Mouse (Mus musculus) MEL (cell line): ENCODE measurements around the gene Stam2.
A peak's percentile ranks its signal among the peaks of the same experiment; 100 is the strongest.

ENCODE experiments used
- CTCF ChIP-seq, 3 experiments: IDR thresholded peaks in 2 of 3; conservative IDR thresholded peaks in 1 of 3; 2 replicates each; pipeline ENCODE4 v1.5.1; 2011 to 2012; ENCODE audit warnings: low read length in 3 of 3, low read depth in 2 of 3, mild to moderate bottlenecking in 2 of 3, improper control_type of control experiment in 1 of 3, inconsistent platforms in 1 of 3, mixed read lengths in 1 of 3, moderate library complexity in 1 of 3; ENCODE audit not compliant: control insufficient read depth in 1 of 3, insufficient read depth in 1 of 3, poor library complexity in 1 of 3, severe bottlenecking in 1 of 3
- ETS1 ChIP-seq: IDR thresholded peaks from 2 replicates; pipeline ENCODE4 v1.6.1; 2012; ENCODE audit warnings: low read depth, mild to moderate bottlenecking, inconsistent platforms, low read length, improper control_type of control experiment, moderate library complexity
- HCFC1 ChIP-seq: IDR thresholded peaks from 2 replicates; pipeline ENCODE4 v1.6.1; 2012; ENCODE audit warnings: low read depth, mild to moderate bottlenecking, inconsistent platforms, low read length, improper control_type of control experiment, moderate library complexity
- JUND ChIP-seq: IDR thresholded peaks from 2 replicates; pipeline ENCODE4 v1.6.1; 2011; ENCODE audit warnings: low read depth, mild to moderate bottlenecking, improper control_type of control experiment, low read length
- MAFK ChIP-seq: IDR thresholded peaks from 2 replicates; pipeline ENCODE4 v1.6.1; 2011; ENCODE audit warnings: low read depth, mild to moderate bottlenecking, low read length, improper control_type of control experiment, borderline replicate concordance
- POLR2A ChIP-seq, 2 experiments: IDR thresholded peaks; 2 replicates each; pipeline ENCODE4 v1.6.1; 2011 to 2012; ENCODE audit warnings: low read length in 2 of 2, mild to moderate bottlenecking in 2 of 2, control low read depth in 1 of 2, improper control_type of control experiment in 1 of 2, low read depth in 1 of 2, moderate library complexity in 1 of 2; ENCODE audit not compliant: control insufficient read depth in 1 of 2, insufficient read depth in 1 of 2, poor library complexity in 1 of 2
- RCOR1 ChIP-seq: IDR thresholded peaks from 2 replicates; pipeline ENCODE4 v1.6.1; 2012; ENCODE audit warnings: low read depth, mild to moderate bottlenecking, inconsistent platforms, low read length, improper control_type of control experiment

- peak in 1 of 3 experiments; percentile 29; a peak in 1 of 6 replicates for TF ChIP-seq CTCF (IDR thresholded peaks at IDR 0.05 in 2 of 3, conservative IDR thresholded peaks at IDR 0.05 in 1 of 3; ENCODE audit: control insufficient read depth in 1 of 3, insufficient read depth in 1 of 3, low read depth in 2 of 3, low read length in 3 of 3, poor library complexity in 1 of 3, severe bottlenecking in 1 of 3)
- no peak for TF ChIP-seq HCFC1
- no peak for TF ChIP-seq JUND
- TF ChIP-seq MAFK = no peak
- no peak for TF ChIP-seq ETS1
- TF ChIP-seq POLR2A (IDR thresholded peaks at IDR 0.05; ENCODE audit: control insufficient read depth in 1 of 2, insufficient read depth in 1 of 2, low read depth in 1 of 2, low read length in 2 of 2, poor library complexity in 1 of 2) = no peak
- no peak for TF ChIP-seq RCOR1
Observed at GRCm38 (mm10) chr2:52744099-52744498, 2.0 kb upstream of the Stam2 start.
